Mouse (Mus musculus): ENCODE measurements at regions not wholly inside any gene's neighbourhood (a gene's known extent, or its start where the extent isn't known, plus 50 kb on each side); places are given as distances from the start of the nearest gene placed in this dataset.

- whole genome bisulfite sequencing (ENCODE audit: missing documents), result 5% methylated on average over 2 of the region's 2 CpGs
- H3K4me3 ChIP-seq (ENCODE audit: inconsistent target), result no peak overlapping the region
Measured at GRCm38 (mm10) chr13:37120219-37120618, 70.2 kb upstream of the F13a1 start.

GRCm38 (mm10) chr13:37114324-37114723 lies 64.3 kb upstream of the F13a1 start:
- 94% methylated on average over 5 of the region's 5 CpGs for WGBS (ENCODE audit: missing documents)
- no peak overlapping the region for H3K27ac ChIP-seq
- H3K79me2 ChIP-seq (ENCODE audit: inconsistent target), result no peaks in the 10 kb centered on the region
- no peak overlapping the region for H3K4me3 ChIP-seq (ENCODE audit: inconsistent target)
- H3K36me3 ChIP-seq (ENCODE audit: inconsistent target), result no peaks in the 10 kb centered on the region

More at GRCm38 (mm10) chr13:37120219-37120618, 70.2 kb upstream of the F13a1 start:
- Histone ChIP-seq H3K79me2 (ENCODE audit: inconsistent target) (no peaks in the 10 kb centered on the region), H3K27ac (peak overlapping the region; percentile 95), H3K36me3 (ENCODE audit: inconsistent target) (no peaks in the 10 kb centered on the region)

DNA sequence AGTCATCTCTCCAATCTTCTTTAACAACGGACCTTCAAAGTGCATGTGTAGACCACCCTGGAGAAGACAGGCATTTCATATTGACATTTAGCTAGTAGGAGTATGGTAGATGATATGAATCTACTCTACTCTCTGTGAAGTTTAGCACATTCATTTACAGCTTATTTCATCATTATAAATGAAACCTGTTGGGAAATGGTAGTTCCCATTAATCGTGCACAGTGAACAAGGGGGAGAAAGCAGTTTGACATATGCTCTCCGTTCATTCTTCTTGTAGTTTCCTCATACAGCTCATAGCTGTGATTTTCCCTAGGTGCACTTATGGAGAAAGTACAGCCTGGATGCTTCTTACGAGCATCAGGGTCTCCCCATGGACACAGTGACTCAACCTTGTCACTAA lies 61.7 kb upstream of the F13a1 start:
- Histone ChIP-seq H3K79me2 (ENCODE audit: inconsistent target) (no peaks in the 10 kb centered on the region), H3K4me3 (ENCODE audit: inconsistent target) (no peak overlapping the region), H3K27ac (no peak overlapping the region), H3K36me3 (ENCODE audit: inconsistent target) (no peaks in the 10 kb centered on the region)
- WGBS (ENCODE audit: missing documents), result 66% methylated on average over 4 of the region's 4 CpGs

- Histone ChIP-seq H3K4me3 (ENCODE audit: inconsistent target) (no peak overlapping the region), H3K79me2 (ENCODE audit: inconsistent target) (no peaks in the 10 kb centered on the region), H3K36me3 (ENCODE audit: inconsistent target) (no peaks in the 10 kb centered on the region), H3K27ac (no peak overlapping the region)
- WGBS (ENCODE audit: missing documents), result 94% methylated on average over 5 of the region's 5 CpGs
Measured at GRCm38 (mm10) chr13:37107721-37108120, 57.7 kb upstream of the F13a1 start.

DNA sequence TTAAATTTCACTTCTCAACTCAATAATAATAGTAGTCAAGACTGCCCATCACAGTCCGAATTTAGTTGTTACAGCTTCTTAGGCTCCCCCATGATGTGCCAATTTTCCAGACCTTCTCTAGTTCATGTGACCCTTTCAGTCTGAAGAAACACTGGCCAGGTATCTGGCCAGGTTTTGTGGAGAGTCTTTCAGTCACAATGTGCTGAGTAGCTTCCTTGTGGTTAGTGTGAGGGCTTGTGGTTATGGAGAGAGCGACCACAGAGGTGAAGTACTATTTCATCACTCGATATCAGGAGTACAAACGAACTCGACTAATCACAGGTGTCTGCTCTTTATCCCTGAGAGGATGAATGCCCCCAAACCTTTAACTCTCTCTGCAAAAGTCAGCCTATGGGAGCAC lies 56.0 kb upstream of the F13a1 start:
- 35% methylated on average over 5 of the region's 5 CpGs for WGBS (ENCODE audit: missing documents)
- no peak overlapping the region for H3K4me3 ChIP-seq (ENCODE audit: inconsistent target)
- H3K27ac ChIP-seq, result no peak overlapping the region
- no peaks in the 10 kb centered on the region for H3K36me3 ChIP-seq (ENCODE audit: inconsistent target)
- H3K79me2 ChIP-seq (ENCODE audit: inconsistent target), result no peaks in the 10 kb centered on the region

GRCm38 (mm10) chr13:37104410-37105294 lies 54.6 kb upstream of the F13a1 start:
- 38% methylated on average over 7 of the region's 9 CpGs for WGBS (ENCODE audit: missing documents)

DNA sequence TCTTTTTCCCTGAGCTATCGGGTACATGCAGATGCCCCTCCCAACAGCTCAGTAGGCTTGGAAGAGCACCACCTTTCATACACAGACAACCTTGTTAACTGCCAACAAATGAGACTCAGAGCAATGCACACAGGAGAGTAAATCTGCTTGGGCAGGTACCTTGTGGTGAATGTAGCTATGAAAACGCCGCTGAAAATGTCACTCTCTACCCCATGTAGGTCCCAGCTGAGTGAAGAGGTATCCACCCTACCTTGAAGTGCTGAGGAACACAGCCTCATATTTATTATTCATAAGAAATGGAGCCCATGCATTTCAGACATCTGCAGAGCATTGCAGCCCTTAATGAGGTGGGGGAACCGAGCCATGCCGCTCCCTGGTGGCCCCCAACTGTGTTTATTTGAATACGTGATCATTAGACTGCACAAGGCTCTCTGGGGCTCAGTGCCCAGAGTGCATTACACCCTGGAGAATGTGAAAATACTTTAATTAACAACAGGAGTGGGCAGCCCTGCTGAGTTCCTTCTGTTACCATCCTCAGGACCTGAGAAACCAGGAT lies 53.8 kb upstream of the F13a1 start:
- no peaks in the 10 kb centered on the region for H3K79me2 ChIP-seq (ENCODE audit: inconsistent target)
- H3K27ac ChIP-seq, result no peak overlapping the region
- 92% methylated on average over 6 of the region's 6 CpGs for WGBS (ENCODE audit: missing documents)
- no peaks in the 10 kb centered on the region for H3K36me3 ChIP-seq (ENCODE audit: inconsistent target)
- H3K4me3 ChIP-seq (ENCODE audit: inconsistent target), result no peak overlapping the region

More at GRCm38 (mm10) chr13:37104410-37105294, 54.6 kb upstream of the F13a1 start:
- Histone ChIP-seq H3K27ac (no peak overlapping the region), H3K36me3 (ENCODE audit: inconsistent target) (no peaks in the 10 kb centered on the region), H3K4me3 (ENCODE audit: inconsistent target) (no peak overlapping the region), H3K79me2 (ENCODE audit: inconsistent target) (no peaks in the 10 kb centered on the region)

- Histone ChIP-seq H3K36me3 (ENCODE audit: inconsistent target) (no peaks in the 10 kb centered on the region), H3K4me3 (ENCODE audit: inconsistent target) (no peak overlapping the region)
- 97% methylated on average over 4 of the region's 4 CpGs for WGBS (ENCODE audit: missing documents)
Measured at GRCm38 (mm10) chr13:37101755-37102154, 51.7 kb upstream of the F13a1 start.

More at GRCm38 (mm10) chr13:37101755-37102154, 51.7 kb upstream of the F13a1 start:
- Histone ChIP-seq H3K79me2 (ENCODE audit: inconsistent target) (no peaks in the 10 kb centered on the region), H3K27ac (no peak overlapping the region)
